Mouse (Mus musculus) midbrain, embryonic 10.5 days (tissue): Measurements from ENCODE around the gene Fam19a3. TPM values are rescaled to one million over a fixed set of nuclear protein-coding genes. Genes with fewer than 3 reads are reported as not detected.
"Not testable (repeated sequence)": the region's sequence is repeated elsewhere in the genome, so short reads cannot be mapped to it uniquely, and the experiment has no call there.

Experiments
- DNase-seq: peaks from one replicate; pipeline ENCODE4 v3.0.0-alpha.2; 2017; ENCODE audit warnings: low spot score
- H3K27ac ChIP-seq: fragments of 300-500 bp; sonication (generic); replicated peaks from 2 replicates; pipeline ENCODE4 v1.5.1; 2016; ENCODE audit warnings: mild to moderate bottlenecking
- H3K27me3 ChIP-seq: fragments of 300-500 bp; sonication (generic); 2 replicates; pipeline ENCODE4 v1.6.1; 2016; ENCODE audit warnings: low read depth, mild to moderate bottlenecking; ENCODE audit not compliant: poor library complexity, severe bottlenecking
- H3K36me3 ChIP-seq: fragments of 300-500 bp; sonication (generic); 2 replicates; pipeline ENCODE4 v1.6.1; 2016; ENCODE audit warnings: mild to moderate bottlenecking, moderate library complexity
- H3K4me1 ChIP-seq: fragments of 300-500 bp; sonication (generic); 2 replicates; pipeline ENCODE4 v1.6.1; 2016
- H3K4me3 ChIP-seq: fragments of 300-500 bp; sonication (generic); 2 replicates; pipeline ENCODE4 v1.5.1; 2016; ENCODE audit warnings: mild to moderate bottlenecking, moderate library complexity
- H3K9me3 ChIP-seq: fragments of 300-500 bp; sonication (generic); replicated peaks from 2 replicates; pipeline ENCODE4 v1.6.1; 2016; ENCODE audit warnings: mild to moderate bottlenecking
- WGBS: fragments of 180-500 bp; shearing (Covaris S2); methylation state at CpG from one replicate; pipeline ENCODE4 v1.1.7; 2016; 5-methylcytosine and 5-hydroxymethylcytosine counted together
- polyA plus RNA-seq: library from polyadenylated mRNA; unstranded; fragments of >200 nt; fragmentation: Nextera tagmentation; extraction: Ambion mirVana; gene quantifications from 2 replicates; pipeline ENCODE4 v1.2.1, GENCODE M21; 2016

Fam19a3 gene
- polyA plus RNA-seq = 0.15 TPM in 1 of 2 replicates, not detected in the other

DNA sequence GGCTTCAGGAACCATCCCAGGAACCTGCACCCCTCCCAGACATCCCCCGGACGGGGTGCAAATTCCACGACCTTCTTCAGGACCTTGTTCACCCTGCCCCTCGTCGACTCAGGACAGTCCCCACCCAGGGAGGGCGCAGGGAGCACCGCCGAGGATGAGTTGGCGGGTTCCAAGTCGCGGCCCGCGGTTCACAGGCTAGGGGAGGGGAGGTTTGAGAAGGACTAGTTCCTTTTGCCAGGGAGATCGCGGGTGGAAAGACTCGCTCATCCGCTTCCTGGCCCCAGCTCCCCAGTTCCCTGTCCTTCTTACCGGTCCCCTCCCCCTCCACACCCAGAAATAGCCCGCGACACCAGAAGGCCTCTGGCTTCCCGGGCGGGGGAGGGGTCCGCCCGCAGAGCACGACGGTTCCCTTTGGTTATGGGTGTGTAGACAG, at the start of gene Fam19a3:
TSS of gene Fam19a3 (minus strand) at position 370 of the 433 bp plus-strand sequence.
- Histone ChIP-seq H3K4me1 (peaks cover 29% of the 10 kb centered on the region), H3K36me3 (no peaks in the 10 kb centered on the region), H3K27me3 (peaks cover 100% of the 10 kb centered on the region), H3K27ac (no peak within 1 kb of the TSS; the same call in 1 of the 2 replicates), H3K4me3 (peak within 1 kb of the TSS; percentile 60), H3K9me3 (no peaks in the 10 kb centered on the region)
- peak; percentile 38 for DNase-seq
- WGBS = 0% methylated on average over 26 of the region's 26 CpGs

DNA sequence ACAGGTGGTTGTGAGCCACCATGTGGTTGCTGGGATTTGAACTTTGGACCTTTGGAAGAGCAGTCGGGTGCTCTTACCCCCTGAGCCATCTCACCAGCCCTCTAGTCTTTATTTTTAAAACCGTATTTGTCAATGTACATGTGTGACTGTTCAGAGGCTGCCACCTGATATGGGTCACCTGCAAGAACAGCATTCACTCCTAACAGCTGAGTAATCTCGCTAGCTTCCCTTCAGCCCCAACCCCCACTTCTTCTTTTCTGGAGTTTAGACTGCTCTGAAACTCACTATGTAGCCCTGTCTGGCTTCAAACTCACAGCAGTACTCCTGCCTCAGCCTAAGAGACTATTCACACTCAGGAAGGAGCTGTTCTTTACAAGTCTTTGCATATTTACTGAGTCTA, 40.8 kb upstream of the Fam19a3 start:
- H3K4me1 ChIP-seq = peaks cover 15% of the 10 kb centered on the region
- WGBS = 88% methylated on average over 3 of the region's 3 CpGs
- no peaks in the 10 kb centered on the region for H3K9me3 ChIP-seq
- H3K4me3 ChIP-seq = no peak overlapping the region
- no peaks in the 10 kb centered on the region for H3K27me3 ChIP-seq
- no peak for DNase-seq
- no peak overlapping the region for H3K27ac ChIP-seq
- H3K36me3 ChIP-seq = peaks cover 45% of the 10 kb centered on the region

DNA sequence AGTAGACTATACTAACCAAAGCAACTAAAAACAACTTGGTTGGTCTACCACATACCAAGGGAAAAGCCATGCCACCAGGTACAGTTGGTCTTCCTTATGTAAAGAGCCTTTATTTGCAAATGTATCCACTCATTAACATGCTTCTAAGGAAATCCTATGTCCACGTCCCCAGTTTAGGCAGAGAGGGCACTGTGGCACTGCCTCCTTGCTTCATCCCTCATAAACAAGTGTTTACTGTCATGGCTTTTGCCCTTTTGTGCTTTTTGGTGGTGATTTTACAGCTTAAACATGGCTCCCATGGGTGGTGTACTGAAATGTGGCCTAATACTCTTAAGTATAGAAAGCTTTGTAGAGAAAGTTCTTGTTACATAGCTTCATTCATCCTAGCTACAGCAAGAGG, 38.8 kb upstream of the Fam19a3 start:
- Histone ChIP-seq H3K36me3 (peaks cover 27% of the 10 kb centered on the region), H3K9me3 (no peaks in the 10 kb centered on the region), H3K27ac (no peak overlapping the region), H3K4me3 (no peak overlapping the region), H3K27me3 (peaks cover 6% of the 10 kb centered on the region; the same call in 1 of the 2 replicates), H3K4me1 (peaks cover 20% of the 10 kb centered on the region)
- 51% methylated on average over 1 of the region's 1 CpGs for WGBS
- no peak for DNase-seq

DNA sequence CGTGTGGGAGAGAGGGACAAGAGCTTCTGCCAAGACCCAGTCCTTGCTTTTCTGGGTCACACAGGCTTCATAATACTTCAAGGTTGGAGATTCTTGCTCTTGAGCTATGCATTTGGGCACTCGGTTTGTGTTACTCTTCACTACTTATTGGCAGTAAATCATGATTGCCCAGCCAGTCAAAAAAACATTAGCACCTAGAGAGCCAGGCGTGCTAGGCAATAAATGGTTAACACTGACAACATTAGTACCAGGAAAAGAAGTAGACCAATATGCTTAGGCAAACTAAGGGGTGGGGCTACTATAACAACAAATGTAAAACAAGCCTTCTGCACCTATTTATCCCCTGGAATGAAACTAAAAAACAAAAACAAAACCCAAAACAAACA, 37.1 kb upstream of the Fam19a3 start:
- peaks cover 20% of the 10 kb centered on the region for H3K4me1 ChIP-seq
- WGBS = 14% methylated on average over 3 of the region's 3 CpGs
- H3K4me3 ChIP-seq = peak overlapping the region; percentile 67
- peak overlapping the region; percentile 86; the same call in 1 of the 2 replicates for H3K27ac ChIP-seq
- peaks cover 6% of the 10 kb centered on the region; the same call in 1 of the 2 replicates for H3K27me3 ChIP-seq
- H3K9me3 ChIP-seq = no peaks in the 10 kb centered on the region
- no peak for DNase-seq
- H3K36me3 ChIP-seq = peaks cover 21% of the 10 kb centered on the region

DNA sequence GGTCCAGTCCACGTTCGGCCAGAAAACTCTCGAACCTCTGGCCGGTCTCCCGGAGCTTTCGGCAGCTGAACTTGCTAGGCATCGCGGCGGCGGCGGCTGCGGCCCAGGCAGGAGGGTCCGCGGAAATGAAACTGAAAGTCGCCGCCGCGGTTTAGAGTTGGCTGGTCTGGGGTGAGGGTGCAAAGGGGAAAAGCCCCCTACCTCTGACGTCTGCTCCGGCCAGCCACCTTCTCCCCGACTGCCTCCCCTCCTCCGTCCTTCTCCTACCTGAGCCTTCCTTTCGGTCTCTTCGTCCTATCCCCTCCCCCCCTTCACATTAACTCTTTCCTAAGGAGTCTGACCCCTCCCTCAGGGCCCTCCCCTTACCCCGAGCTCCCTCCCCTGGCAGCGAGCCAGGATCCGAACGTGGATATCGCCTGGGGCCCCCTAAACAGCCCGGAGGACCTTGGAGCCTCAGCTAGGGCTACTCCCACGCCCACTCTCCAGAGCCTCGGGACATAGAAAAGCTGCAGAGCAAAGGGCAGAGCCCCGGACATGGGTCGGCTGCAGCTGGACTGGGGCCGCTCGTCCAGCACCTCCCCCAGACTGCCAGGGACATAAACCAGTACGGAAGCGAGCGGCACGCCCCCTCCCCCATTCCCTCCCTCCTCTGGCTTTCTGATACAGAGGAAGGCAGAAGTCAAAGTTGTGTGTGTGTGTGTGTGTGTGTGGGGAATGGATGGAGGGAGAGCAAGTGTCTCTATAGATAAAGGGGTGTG, 36.5 kb upstream of the Fam19a3 start, which contains the start of gene Mov10:
TSS of gene Mov10 (minus strand) at position 573 of the 758 bp plus-strand sequence.
- under 1% methylated on average over 40 of the region's 40 CpGs for WGBS
- Histone ChIP-seq H3K4me1 (peaks cover 20% of the 10 kb centered on the region), H3K4me3 (peak within 1 kb of the TSS; percentile 67), H3K27ac (peak within 1 kb of the TSS; percentile 86), H3K36me3 (peaks cover 21% of the 10 kb centered on the region), H3K9me3 (no peaks in the 10 kb centered on the region), H3K27me3 (peaks cover 6% of the 10 kb centered on the region; the same call in 1 of the 2 replicates)
- DNase-seq = peak; percentile 73

DNA sequence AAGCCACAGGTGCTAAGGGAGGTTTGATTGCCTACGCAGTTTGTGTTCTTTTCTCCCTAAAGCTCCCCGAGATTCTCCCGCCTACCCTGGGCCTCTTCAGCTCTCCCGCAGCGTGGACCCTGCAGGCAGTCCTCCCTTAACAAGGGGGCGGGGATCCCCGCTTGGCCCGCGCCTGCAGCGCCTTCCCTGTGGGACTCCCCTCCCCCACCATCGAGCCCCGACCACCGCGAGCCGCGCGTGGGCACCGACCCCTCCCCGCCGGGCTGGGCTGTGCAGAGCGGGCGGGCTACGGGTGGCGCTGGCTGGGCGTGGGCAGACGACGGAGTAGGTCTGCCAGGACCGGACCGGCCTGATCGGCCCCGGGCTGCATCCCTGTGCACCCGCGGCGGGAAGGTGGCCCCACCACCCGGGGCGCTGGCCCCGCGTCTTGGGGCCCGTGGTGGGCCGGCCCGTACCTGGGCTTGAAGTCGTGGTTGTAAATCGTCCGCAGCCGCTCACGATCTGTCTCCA, 35.9 kb upstream of the Fam19a3 start:
- H3K9me3 ChIP-seq = no peaks in the 10 kb centered on the region
- peak overlapping the region; percentile 86 for H3K27ac ChIP-seq
- H3K4me1 ChIP-seq = peaks cover 20% of the 10 kb centered on the region
- peaks cover 6% of the 10 kb centered on the region; the same call in 1 of the 2 replicates for H3K27me3 ChIP-seq
- H3K36me3 ChIP-seq = peaks cover 19% of the 10 kb centered on the region
- peak overlapping the region; percentile 67 for H3K4me3 ChIP-seq
- under 1% methylated on average over 46 of the region's 46 CpGs for WGBS
- DNase-seq = peak; percentile 52

DNA sequence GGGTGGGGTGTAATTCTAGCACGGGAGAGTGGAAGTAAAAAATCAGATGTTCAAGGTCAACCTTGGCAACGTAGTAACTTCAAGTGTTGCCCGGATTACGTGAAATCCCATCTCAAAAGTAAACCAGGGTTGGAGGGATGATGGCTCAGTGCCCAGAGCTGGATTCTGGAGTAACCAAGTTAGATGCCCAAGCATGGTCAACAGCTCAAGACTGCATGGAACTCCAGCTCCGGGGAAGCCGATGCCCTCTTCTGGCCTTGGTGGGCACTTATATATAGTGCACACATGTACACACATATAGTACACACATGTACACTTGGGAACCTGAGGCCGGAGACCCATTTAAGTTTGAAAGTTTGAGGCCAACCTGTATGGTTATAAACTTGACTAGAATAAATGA, 34.5 kb upstream of the Fam19a3 start:
- Histone ChIP-seq H3K4me3 (no peak overlapping the region), H3K27me3 (peaks cover 6% of the 10 kb centered on the region; the same call in 1 of the 2 replicates), H3K4me1 (peaks cover 20% of the 10 kb centered on the region), H3K27ac (no peak overlapping the region), H3K9me3 (no peaks in the 10 kb centered on the region), H3K36me3 (peaks cover 7% of the 10 kb centered on the region; the same call in 1 of the 2 replicates)
- DNase-seq = no peak
- WGBS = 93% methylated on average over 7 of the region's 7 CpGs

DNA sequence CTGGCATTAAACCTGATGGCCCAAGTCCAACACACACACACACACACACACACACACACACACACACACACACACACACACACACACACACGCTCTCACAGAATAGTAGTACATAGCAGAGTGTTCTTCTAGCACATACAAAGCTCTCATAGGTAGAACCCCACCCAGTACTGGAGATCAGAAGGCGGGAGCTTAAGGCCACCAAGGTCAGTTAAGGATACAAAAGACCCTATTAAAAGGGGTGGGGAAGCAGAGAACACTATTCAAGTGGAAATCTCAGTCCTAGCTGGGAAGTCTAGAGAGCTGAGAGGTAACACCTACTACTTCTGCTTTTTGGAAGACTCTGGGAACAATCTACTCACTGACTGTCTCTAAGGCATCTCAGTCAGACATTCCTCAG, 33.7 kb upstream of the Fam19a3 start:
- Histone ChIP-seq H3K4me3 (no peak overlapping the region), H3K4me1 (peaks cover 20% of the 10 kb centered on the region), H3K27me3 (peaks cover 6% of the 10 kb centered on the region; the same call in 1 of the 2 replicates), H3K9me3 (no peaks in the 10 kb centered on the region), H3K36me3 (0 out of 2 replicates have a peak, but pooled peaks cover under 1% of the 10 kb centered on the region), H3K27ac (no peak overlapping the region)
- 79% methylated on average over 2 of the region's 2 CpGs for WGBS
- DNase-seq = no peak

DNA sequence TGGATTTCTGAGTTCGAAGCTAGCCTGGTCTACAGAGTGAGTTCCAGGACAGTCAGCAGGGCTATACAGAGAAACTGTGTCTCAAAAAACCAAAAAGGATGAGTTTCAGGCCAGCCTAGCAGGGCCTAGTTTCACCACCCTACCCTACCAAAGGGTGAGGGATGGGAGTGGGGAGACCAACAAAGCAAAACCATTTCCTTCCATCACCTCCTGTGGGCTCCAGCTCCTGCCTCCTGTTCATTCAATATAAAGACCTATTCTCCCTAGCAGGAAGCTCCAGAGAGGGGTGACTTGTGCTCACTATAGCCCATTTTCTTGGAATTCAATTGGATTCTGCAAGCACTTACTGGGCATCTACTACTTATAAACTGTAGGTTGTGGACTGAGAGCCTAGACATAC, 33.1 kb upstream of the Fam19a3 start:
- Histone ChIP-seq H3K36me3 (no peaks in the 10 kb centered on the region), H3K4me1 (peaks cover 20% of the 10 kb centered on the region), H3K27me3 (peaks cover 6% of the 10 kb centered on the region; the same call in 1 of the 2 replicates), H3K27ac (no peak overlapping the region), H3K4me3 (no peak overlapping the region), H3K9me3 (no peaks in the 10 kb centered on the region)
- no peak for DNase-seq
- 90% methylated on average over 1 of the region's 1 CpGs for WGBS

DNA sequence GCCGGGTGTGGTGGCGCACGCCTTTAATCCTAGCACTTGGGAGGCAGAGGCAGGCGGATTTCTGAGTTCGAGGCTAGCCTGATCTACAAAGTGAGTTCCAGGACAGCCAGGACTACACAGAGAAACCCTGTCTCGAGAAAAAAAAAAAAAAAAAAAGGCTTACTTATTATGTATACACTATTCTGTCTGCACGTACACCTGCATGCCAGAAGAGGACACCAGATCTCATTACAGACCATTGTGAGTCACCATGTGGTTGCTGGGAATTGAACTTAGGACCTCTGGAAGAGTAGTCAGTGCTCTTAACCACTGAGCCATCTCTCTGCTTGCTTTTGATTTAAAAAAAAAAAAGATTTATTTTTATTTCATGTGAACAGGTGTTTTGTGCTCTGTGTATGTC, 31.6 kb upstream of the Fam19a3 start:
- not testable (repeated sequence) for H3K9me3 ChIP-seq, H3K27ac ChIP-seq, H3K4me3 ChIP-seq, DNase-seq, H3K36me3 ChIP-seq, H3K27me3 ChIP-seq
- peaks cover 10% of the 10 kb centered on the region for H3K4me1 ChIP-seq
- 95% methylated on average over 7 of the region's 7 CpGs for WGBS

DNA sequence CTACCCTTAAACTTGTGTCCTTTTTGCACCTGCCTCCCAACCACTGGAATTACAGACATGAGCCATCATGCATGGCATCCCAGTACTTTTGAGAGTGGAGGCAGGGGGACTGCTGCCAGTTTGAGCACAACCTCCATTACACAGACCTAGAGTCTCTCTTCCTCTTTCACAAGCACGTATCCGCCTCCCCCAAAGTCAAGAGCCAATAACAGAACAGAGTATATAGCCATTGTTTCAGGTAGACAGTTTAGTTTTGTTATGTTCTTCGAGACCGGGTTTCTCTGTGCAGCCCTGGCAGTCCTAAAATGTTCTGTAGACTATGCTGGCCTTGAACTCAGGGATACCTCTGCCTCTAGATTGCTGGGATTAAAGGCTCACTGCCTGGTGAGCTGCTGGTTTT, 30.6 kb upstream of the Fam19a3 start:
- 85% methylated on average over 4 of the region's 4 CpGs for WGBS
- H3K36me3 ChIP-seq = no peaks in the 10 kb centered on the region
- no peak overlapping the region for H3K4me3 ChIP-seq
- H3K9me3 ChIP-seq = no peaks in the 10 kb centered on the region
- no peak overlapping the region for H3K27ac ChIP-seq
- no peak for DNase-seq
- peaks cover 4% of the 10 kb centered on the region for H3K4me1 ChIP-seq
- H3K27me3 ChIP-seq = peaks cover 6% of the 10 kb centered on the region; the same call in 1 of the 2 replicates

DNA sequence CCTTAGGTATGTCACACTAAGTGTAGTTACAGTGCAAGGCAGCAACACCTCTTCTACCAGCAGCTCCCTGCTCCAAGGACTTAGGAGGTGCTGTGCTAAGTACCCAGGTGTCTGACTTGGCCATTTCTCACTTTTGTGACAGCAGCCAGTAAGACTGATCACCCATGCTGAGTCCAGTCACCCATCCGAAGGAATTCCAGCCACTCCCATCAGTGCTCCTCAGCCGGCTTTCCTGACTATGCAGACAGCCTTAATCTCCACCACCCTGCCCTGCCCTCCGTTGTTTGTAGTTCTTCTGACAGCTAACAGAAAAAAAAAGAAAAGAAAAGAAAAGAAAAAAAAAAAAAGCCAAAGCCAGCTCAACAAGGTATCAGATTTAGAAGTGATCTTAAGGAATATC, 30.1 kb upstream of the Fam19a3 start:
- H3K4me3 ChIP-seq = no peak overlapping the region
- 12% methylated on average over 3 of the region's 3 CpGs for WGBS
- no peaks in the 10 kb centered on the region for H3K9me3 ChIP-seq
- peaks cover 3% of the 10 kb centered on the region; the same call in 1 of the 2 replicates for H3K27me3 ChIP-seq
- DNase-seq = no peak
- no peak overlapping the region for H3K27ac ChIP-seq
- no peaks in the 10 kb centered on the region for H3K4me1 ChIP-seq
- H3K36me3 ChIP-seq = no peaks in the 10 kb centered on the region

DNA sequence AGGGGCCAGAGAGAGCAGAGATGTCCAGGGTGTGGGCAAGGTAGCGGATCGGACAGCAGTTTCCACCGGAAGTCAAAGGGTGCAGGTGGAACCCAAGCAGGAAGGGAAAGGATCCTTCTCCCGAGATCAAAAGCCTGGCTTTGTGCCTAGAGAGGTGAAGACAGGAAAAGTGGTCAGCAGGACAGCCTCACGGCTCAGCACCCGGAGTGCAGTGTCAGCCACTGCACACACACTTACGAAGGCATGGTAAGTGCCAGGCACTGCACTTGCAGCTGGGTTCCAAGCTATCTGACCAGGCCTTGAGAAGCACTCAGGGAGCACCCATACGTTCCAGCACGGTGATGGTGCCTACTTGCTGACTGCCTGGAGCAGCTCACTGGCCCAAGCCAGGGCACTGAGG, 23.9 kb upstream of the Fam19a3 start:
- H3K27me3 ChIP-seq = no peaks in the 10 kb centered on the region
- DNase-seq = no peak
- H3K4me3 ChIP-seq = no peak overlapping the region
- 90% methylated on average over 9 of the region's 9 CpGs for WGBS
- no peaks in the 10 kb centered on the region for H3K4me1 ChIP-seq
- no peaks in the 10 kb centered on the region for H3K9me3 ChIP-seq
- no peak overlapping the region for H3K27ac ChIP-seq
- H3K36me3 ChIP-seq = peaks cover 9% of the 10 kb centered on the region; the same call in 1 of the 2 replicates
